Mouse (Mus musculus) gastrocnemius, postnatal 4 days (tissue): ENCODE data around the gene Sycp2l. TPM values are rescaled to one million over a fixed set of nuclear protein-coding genes. Genes with fewer than 3 reads are reported as not detected.

Experiments used
- DNase-seq, 2 experiments: peaks; one replicate each; pipeline ENCODE4 v3.0.0; 2021 to 2022; ENCODE audit warnings: low spot score in 2 of 2, mixed read lengths in 2 of 2
- long read RNA-seq, 2 experiments: library from polyadenylated mRNA; stranded (forward); transcript quantifications; one replicate each; pipeline ENCODE4 v2.0.0; 2021
- total RNA-seq, 2 experiments: library from RNA; stranded (reverse); gene quantifications; 2 replicates each; pipeline ENCODE4 v1.2.3; 2021

Sycp2l gene
- total RNA-seq = not detected
- long read RNA-seq, experiment 1 = 0 reads
- long read RNA-seq, experiment 2 = 0 reads

- no peak for DNase-seq
These were observed at the start of gene Sycp2l for GRCm38 (mm10) chr13:41113940-41114339. Gene Sycp2l (plus strand): TSS chr13:41114307.

- DNase-seq = no peak
These were observed 46.5 kb upstream of the Sycp2l start for GRCm38 (mm10) chr13:41067618-41068017.

- no peak for DNase-seq
These were observed 42.5 kb upstream of the Sycp2l start for GRCm38 (mm10) chr13:41071617-41072016.

DNA sequence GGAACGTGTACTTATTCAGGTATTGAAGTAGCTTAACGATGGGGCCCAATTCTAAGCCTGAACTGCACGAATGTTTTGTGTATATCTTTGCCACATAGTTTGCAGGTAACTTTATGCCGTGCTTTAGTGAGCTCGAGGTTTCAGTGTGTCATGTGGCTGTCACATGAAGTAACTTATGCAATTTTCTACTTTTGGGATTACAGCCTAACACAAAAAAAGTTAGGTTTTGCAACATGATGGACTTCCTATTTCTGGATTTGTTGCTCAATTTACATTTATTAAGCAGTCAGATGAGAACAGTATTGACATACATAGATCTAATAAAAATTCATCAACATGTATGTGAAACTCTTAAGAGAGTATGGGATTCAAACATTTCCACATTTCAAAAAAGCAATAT, 40.3 kb upstream of the Sycp2l start:
- no peak for DNase-seq

DNA sequence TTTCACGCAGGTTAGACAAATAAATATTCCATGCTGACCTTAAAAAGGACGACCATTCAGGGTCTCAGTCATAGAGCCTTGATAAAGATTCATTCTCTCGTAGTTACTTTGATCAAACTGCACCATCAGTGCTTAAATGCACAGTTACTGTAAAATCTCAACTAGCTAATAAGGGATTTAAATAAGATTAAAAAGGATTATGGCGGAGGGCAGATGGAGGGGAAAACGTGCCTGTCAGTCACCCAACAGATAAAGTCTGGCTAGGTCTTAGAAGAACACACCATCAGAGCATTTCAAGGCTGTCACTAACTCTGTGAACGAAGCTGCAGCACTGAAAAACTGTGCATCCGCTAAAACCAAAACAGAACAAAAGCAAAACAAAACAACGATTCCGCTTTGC, 36.2 kb upstream of the Sycp2l start:
- no peak for DNase-seq

- no peak for DNase-seq
These were observed 35.3 kb upstream of the Sycp2l start for GRCm38 (mm10) chr13:41078690-41079420.

DNA sequence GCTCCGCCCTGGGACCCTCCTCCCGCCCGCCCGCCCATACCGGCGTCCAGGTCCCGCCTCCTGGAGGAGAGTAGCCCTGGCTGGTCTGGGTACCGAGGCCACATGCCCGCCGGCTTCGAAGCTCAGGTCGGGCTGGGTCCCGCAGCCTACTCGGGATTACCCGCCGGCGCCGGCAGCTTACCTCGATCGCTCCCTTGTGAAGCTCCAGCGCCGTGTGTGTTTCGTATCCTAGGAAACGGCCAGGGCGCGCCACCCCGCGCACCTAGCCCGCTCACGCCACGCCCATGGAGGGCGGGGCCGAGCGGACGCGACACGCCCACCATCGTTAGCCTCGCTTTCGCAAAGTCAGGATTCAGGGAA, 34.7 kb upstream of the Sycp2l start, which contains the start of gene Mak:
TSS of gene Mak (minus strand) at position 286 of the 360 bp plus-strand sequence.
- DNase-seq = peak in 1 of 2 experiments; percentile 15

DNA sequence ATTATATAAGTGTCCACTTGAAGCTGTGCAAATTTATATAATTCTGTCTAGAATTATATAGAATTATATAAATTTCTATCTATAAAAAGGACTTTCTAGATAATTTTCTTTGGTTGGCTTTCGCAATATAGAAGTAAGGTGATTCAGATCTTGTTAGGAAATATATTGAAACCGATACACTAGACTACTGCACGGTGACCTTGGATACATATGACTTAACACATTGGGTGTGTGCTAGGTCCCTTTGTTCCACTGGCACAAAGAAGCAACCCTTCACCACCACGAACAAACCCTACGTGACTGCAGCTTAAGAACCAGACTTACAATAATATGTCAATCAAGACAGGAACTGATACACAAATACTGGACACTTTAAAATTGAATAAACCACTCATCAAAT, 34.2 kb upstream of the Sycp2l start:
- DNase-seq = no peak

DNA sequence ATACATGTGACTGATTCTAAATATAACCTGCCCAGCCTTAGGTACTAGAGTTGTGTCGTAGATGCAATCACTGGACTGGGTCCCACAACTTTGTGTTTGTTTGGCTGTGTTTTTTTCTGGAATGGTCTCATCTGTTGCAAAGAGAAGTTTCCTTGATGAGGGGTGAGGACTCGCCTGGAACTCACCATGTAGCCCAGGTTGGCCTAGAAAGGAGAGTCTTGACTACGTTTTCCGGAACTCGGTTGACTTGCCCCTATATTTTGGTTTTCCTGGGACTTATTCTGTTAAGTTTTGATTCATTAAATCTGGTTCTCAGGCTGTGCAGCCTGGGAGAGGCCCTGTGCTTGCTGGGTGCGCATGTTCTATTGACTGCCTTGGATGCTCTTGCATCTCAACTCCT, 33.4 kb upstream of the Sycp2l start:
- no peak for DNase-seq

DNA sequence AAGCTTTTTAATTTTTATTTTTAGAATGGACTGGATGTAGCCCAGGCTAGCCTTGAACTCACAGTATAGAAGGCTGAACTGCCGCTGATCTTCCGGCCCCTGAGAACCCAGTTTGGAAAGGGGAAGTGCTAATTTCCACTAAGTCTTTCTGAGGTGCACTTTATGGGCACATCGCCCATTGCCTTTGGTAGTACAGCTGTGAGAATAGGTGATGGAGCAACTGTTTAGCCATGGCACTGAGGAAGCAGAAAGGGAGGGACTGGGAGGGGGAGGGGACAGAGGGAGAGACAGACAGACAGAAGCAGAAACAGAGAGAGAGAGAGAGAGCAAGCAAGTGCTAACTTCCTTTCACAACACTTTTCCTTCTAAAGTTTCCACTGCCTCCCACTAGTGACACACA, 29.6 kb upstream of the Sycp2l start:
- no peak for DNase-seq

DNA sequence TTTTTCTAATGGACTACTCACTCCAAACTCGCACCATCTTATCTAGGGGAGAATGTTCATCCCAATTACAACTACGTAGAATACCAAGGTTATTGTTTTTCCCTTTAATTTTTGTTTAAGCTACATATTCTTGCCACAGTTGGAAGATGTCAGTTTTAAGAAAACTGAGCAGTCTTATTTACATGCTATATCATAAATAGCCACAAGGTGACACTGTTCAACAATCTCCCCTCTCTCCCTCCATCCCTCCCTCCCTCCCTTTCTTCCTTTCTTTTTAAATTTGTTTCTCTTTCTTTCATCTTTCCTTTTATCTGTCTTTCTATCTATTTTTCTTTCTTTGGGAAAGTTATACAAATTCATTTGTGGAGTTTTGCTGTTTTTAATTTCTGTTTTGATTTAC, 29.0 kb upstream of the Sycp2l start:
- DNase-seq = no peak

GRCm38 (mm10) chr13:41088746-41089145, 25.4 kb upstream of the Sycp2l start:
- DNase-seq = no peak

DNA sequence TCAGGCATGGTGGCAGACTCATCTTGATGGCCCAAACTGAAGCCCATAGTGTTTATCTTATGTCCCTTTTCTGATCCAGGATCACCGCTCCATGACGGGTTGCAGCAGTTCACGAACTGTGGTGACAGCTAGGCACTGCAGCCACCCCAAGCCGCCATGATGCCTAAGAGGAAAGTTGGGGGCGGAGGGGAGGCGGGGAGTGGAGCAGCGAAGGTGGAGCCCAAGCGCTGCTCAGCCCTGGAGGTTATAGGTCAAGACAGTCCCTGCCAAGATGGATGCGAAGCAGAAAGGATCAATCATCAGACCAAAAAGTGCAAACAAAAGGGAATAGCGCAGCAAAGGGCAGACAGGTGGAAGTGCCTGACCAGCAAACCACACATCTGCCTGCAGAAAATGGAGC, 22.8 kb upstream of the Sycp2l start:
- DNase-seq = no peak

DNA sequence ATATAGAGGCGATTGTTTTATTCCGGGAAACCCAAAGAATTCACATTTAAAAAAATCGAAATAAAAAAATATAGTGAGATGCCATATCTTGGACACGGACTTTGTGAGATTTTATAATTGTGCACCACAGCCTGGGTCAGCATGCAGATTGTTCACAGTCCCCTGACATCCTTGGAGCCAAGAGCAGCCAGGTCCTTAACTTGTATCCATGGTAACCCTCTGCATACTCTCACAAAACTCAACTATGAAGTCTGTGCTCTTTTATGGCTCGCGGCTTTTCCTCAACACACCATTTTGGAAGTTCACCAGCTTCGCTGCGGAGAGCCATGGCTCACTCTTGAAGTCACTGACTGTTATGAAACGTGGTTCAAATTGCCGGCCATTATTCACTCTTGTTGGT, 19.9 kb upstream of the Sycp2l start:
- DNase-seq = no peak

GRCm38 (mm10) chr13:41097324-41098058, 16.6 kb upstream of the Sycp2l start:
- DNase-seq = no peak

GRCm38 (mm10) chr13:41098325-41098724, 15.8 kb upstream of the Sycp2l start:
- DNase-seq = no peak

- no peak for DNase-seq
These were observed 14.1 kb upstream of the Sycp2l start for GRCm38 (mm10) chr13:41100031-41100430.

DNA sequence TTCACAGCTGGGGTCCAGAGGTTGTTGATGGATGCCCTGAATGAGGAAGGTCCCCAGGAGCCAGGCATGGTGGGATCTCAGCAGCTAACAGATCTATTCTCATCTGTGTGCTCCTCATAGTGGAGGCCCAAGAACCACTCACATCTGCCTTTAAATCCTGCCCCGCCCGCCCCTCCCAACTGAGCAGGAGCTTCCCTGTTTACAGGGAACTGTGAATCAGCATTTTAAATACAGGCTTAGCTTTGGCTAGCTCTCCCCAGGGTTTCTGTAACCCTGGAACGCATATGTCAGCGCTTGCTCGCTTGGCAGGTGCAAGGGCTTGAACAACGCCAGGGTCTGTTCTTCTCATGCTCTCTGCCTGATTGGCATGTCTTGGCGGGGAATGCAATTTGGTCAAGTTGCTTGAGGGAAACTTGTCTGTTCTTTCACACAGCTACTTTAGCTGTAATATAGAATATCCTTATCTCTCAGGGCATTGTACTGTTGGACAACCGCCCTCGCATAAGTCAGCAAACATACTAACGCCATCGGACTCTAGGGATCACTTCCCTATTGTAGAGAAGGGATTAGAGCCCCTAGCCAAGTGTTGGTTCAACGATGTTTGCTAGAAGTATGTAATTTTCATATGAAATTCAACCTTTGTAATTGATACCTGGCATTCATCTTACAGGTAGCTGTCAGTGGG, 10.1 kb upstream of the Sycp2l start:
- no peak for DNase-seq

- DNase-seq = no peak
These were observed 8.6 kb upstream of the Sycp2l start for GRCm38 (mm10) chr13:41105541-41105940.

- DNase-seq = no peak
These were observed 3.2 kb upstream of the Sycp2l start, which contains the start of gene Gcm2 for GRCm38 (mm10) chr13:41110935-41111334. Gene Gcm2 (minus strand): TSS chr13:41111035.

- no peak for DNase-seq
These were observed 5.2 kb downstream of the Sycp2l start for GRCm38 (mm10) chr13:41119152-41119945.
